Mouse (Mus musculus): ENCODE data around the gene Pramel4. TPM values are rescaled to one million over a fixed set of nuclear protein-coding genes. Genes with fewer than 3 reads are reported as not detected.
"Not testable (repeated sequence)": the region's sequence is repeated elsewhere in the genome, so short reads cannot be mapped to it uniquely, and the experiment has no call there.

Gene Pramel4
- polyA plus RNA-seq (2014; fragmentation: Nextera tagmentation; extraction: Ambion mirVana): not detected in 2 replicates

GRCm38 (mm10) chr4:144058826-144059225 lies at the start of gene Pramel4:
Gene Pramel4 (plus strand): TSS chr4:144059126.
- not testable (repeated sequence) for H3K4me3 ChIP-seq (ENCODE audit: low read depth, low read length); ATAC-seq (ENCODE audit: low read depth); H3K27me3 ChIP-seq (replicated peaks; ENCODE audit: control insufficient read depth, insufficient read depth, low read length); H3K4me1 ChIP-seq (ENCODE audit: control insufficient read depth, insufficient read depth, low read length); H3K9me3 ChIP-seq (ENCODE audit: control insufficient read depth, low read length); H3K4me2 ChIP-seq (ENCODE audit: low read depth, low read length); DNase-seq (ENCODE audit: low spot score); H3K36me3 ChIP-seq (ENCODE audit: control insufficient read depth, insufficient read depth, low read length); H3K27ac ChIP-seq (replicated peaks; ENCODE audit: low read depth, low read length); H3K9ac ChIP-seq (ENCODE audit: low read depth, low read length)
- WGBS: 84% methylated on average over 3 of the region's 3 CpGs

GRCm38 (mm10) chr4:144106174-144106573 lies 47.2 kb downstream of the Pramel4 start, which contains the start of gene Gm13102:
Gene Gm13102 (plus strand): TSS chr4:144106474.
- ATAC-seq (ENCODE audit: low read depth); H3K4me3 ChIP-seq (ENCODE audit: low read depth, low read length); H3K4me2 ChIP-seq (ENCODE audit: low read depth, low read length); H3K9me3 ChIP-seq (ENCODE audit: control insufficient read depth, low read length); H3K4me1 ChIP-seq (ENCODE audit: control insufficient read depth, insufficient read depth, low read length); H3K36me3 ChIP-seq (ENCODE audit: control insufficient read depth, insufficient read depth, low read length); DNase-seq (ENCODE audit: low spot score); H3K27me3 ChIP-seq (replicated peaks; ENCODE audit: control insufficient read depth, insufficient read depth, low read length); H3K27ac ChIP-seq (replicated peaks; ENCODE audit: low read depth, low read length); H3K9ac ChIP-seq (ENCODE audit: low read depth, low read length): not testable (repeated sequence)
- no CpG with 5 or more reads among the region's 2 CpGs for WGBS

Other genes with a start within 250 kb of the Pramel4 start
- not detected in 2 replicates for gene Gm13084, start 243.0 kb upstream of the Pramel4 start, polyA plus RNA-seq (2014; fragmentation: Nextera tagmentation; extraction: Ambion mirVana)
- not detected in 2 replicates for gene Gm13103, start 212.6 kb upstream of the Pramel4 start, polyA plus RNA-seq (2014; fragmentation: Nextera tagmentation; extraction: Ambion mirVana)
- not detected in 2 replicates for gene Pramef6, start 158.7 kb upstream of the Pramel4 start, polyA plus RNA-seq (2014; fragmentation: Nextera tagmentation; extraction: Ambion mirVana)
- not detected in 2 replicates for gene Pramef25, start 108.1 kb upstream of the Pramel4 start, polyA plus RNA-seq (2014; fragmentation: Nextera tagmentation; extraction: Ambion mirVana)
- gene Gm13101, start 92.2 kb upstream of the Pramel4 start, polyA plus RNA-seq (2014; fragmentation: Nextera tagmentation; extraction: Ambion mirVana): not detected in 2 replicates
- gene Pramef17, start 64.8 kb upstream of the Pramel4 start, polyA plus RNA-seq (2014; fragmentation: Nextera tagmentation; extraction: Ambion mirVana): not detected in 2 replicates
- not detected in 2 replicates for gene Gm13102, start 47.3 kb downstream of the Pramel4 start, polyA plus RNA-seq (2014; fragmentation: Nextera tagmentation; extraction: Ambion mirVana)
- gene Oog3, start 103.5 kb downstream of the Pramel4 start, polyA plus RNA-seq (2014; fragmentation: Nextera tagmentation; extraction: Ambion mirVana): not detected in 2 replicates
- not detected in 2 replicates for gene Oog2, start 131.6 kb downstream of the Pramel4 start, polyA plus RNA-seq (2014; fragmentation: Nextera tagmentation; extraction: Ambion mirVana)
- not detected in 2 replicates for gene C87977, start 154.2 kb downstream of the Pramel4 start, polyA plus RNA-seq (2014; fragmentation: Nextera tagmentation; extraction: Ambion mirVana)
- not detected in 2 replicates for gene Pramel5, start 221.4 kb downstream of the Pramel4 start, polyA plus RNA-seq (2014; fragmentation: Nextera tagmentation; extraction: Ambion mirVana)